Mouse (Mus musculus): ENCODE results near the gene Foxg1.

DNA sequence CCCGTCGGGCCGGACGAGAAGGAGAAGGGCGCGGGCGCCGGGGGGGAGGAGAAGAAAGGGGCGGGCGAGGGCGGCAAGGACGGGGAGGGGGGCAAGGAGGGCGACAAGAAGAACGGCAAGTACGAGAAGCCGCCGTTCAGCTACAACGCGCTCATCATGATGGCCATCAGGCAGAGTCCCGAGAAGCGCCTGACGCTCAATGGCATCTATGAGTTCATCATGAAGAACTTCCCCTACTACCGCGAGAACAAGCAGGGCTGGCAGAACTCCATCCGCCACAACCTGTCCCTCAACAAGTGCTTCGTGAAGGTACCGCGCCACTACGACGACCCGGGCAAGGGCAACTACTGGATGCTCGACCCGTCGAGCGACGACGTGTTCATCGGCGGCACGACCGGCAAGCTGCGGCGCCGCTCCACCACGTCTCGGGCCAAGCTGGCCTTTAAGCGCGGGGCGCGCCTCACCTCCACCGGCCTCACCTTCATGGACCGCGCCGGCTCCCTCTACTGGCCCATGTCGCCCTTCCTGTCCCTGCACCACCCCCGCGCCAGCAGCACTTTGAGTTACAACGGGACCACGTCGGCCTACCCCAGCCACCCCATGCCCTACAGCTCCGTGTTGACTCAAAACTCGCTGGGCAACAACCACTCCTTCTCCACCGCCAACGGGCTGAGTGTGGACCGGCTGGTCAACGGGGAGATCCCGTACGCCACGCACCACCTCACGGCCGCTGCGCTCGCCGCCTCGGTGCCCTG lies 2.6 kb downstream of the Foxg1 start, which contains the start of gene Gm43517:
- no peak for TF ChIP-seq POLR2A (IDR thresholded peaks at IDR 0.05; ENCODE audit: control insufficient read depth, extremely low read depth, insufficient read depth, low read length, poor library complexity)
- TF ChIP-seq CTCF (IDR thresholded peaks at IDR 0.05; ENCODE audit: borderline replicate concordance, control insufficient read depth, extremely low read depth, insufficient read depth, low read length, poor library complexity), result no peak

Measured in thymus, adult 2 months (tissue).